Mouse (Mus musculus) subcutaneous adipose tissue, adult 2 months (tissue): ENCODE results near the gene Tsg101. TPM values are rescaled to one million over a fixed set of nuclear protein-coding genes. Genes with fewer than 3 reads are reported as not detected.

ENCODE experiments used
- polyA plus RNA-seq: library from polyadenylated mRNA; depleted of rRNA; stranded (reverse); fragments of >200 nt; gene quantifications from 2 replicates; pipeline ENCODE4 v1.2.3, GENCODE M21; 2012; ENCODE audit warnings: low replicate concordance; rRNA removed

The Tsg101 gene
- polyA plus RNA-seq = 84.0 and 109 TPM in 2 replicates

DNA sequence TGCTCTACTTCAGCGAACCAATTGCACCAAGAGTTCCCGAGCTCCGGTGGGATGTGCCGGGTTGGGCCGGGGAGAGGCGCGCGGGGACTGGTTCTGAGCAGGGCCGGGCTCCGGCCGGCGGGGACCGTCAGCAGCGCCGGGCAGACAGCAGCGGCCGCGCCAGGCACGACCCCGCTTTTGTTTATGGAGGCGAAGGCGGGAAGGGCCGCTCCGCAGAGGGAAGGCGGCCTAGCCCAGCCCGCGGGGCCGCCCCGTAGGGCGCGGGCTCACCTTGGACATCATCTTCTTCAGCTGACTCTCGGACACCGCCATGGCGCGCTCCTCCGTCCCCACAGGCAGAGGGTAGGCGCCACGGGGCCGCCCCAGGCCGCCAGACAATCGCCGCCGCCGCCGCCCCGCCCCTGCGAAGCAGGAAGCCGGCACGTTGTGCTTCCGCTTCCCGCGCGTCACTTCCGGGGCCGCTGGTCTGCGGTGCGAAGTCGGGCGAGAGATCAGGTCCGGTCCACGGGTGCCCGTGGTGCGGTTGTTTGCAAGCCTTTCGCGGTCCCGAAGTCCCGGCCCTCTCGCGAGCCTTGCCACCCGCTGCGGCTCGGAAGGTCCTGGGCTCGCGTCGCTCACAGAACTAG, at the start of gene Tsg101:
TSS of gene Tsg101 (minus strand) at position 419 of the 626 bp plus-strand sequence.

DNA sequence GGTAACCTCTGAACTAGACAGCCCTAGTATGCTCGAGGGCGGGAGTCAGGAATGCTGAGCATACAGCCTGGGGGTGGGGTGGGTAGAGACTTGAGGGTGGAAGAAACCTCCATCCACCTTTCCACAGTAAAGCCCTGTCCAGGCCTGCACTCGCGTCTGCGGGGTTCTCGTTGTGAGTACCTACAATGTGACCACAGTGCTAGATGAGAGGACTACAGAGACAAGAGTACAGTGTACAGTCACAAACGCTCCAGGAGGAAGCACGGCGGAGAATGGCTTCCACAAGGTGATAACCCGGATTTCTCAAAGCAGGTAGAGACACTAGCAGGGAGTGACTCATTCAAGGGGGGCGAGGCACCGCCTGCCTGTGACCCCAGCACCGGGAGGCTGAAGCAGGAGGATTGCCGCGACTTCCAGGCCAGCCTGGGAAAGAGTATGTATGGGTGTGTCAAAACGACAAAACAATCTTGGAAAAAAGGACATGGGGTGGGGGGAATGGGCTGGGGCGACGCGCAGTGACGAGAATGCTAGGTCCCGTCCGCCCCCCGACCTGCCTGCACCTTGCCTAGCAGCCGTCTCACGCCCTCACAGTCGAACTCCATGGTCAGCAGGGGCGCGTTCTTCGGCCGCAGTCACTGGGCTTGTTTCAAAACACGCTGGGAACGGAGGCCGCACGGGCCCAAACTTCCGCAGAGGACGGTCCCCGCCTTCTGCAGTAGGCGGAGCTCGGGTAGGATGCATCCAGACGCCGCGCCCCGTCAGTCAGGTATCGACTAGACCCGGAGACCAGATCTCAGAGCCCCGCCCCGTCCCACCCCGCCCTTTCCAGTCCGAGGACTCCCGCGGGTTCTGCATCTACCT, 38.3 kb upstream of the Tsg101 start, which contains the start of gene Uevld:
TSS of gene Uevld (minus strand) at position 697 of the 861 bp plus-strand sequence.

DNA sequence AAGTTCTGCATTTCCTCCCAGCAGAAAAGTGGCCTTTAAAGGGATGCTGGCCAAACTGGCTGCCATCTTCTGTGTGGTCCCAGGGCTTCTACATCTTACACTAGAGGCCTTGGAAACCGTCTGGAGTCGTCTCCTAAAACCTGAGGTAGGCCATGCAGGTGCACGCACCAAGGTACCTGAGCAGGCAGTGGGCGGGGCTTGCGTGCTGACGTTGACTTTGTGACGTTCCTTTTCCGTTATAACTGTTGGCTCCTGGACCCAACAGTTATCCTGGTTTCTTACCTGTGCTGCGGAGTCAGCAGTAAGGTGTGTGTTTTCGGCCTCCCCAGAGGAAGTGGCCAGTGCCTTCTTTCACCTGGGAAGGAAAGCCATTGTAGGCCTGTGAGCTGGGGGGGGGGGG, 58.8 kb downstream of the Tsg101 start, which contains the start of gene Ldhc:
TSS of gene Ldhc (plus strand) at position 208 of the 400 bp plus-strand sequence.

DNA sequence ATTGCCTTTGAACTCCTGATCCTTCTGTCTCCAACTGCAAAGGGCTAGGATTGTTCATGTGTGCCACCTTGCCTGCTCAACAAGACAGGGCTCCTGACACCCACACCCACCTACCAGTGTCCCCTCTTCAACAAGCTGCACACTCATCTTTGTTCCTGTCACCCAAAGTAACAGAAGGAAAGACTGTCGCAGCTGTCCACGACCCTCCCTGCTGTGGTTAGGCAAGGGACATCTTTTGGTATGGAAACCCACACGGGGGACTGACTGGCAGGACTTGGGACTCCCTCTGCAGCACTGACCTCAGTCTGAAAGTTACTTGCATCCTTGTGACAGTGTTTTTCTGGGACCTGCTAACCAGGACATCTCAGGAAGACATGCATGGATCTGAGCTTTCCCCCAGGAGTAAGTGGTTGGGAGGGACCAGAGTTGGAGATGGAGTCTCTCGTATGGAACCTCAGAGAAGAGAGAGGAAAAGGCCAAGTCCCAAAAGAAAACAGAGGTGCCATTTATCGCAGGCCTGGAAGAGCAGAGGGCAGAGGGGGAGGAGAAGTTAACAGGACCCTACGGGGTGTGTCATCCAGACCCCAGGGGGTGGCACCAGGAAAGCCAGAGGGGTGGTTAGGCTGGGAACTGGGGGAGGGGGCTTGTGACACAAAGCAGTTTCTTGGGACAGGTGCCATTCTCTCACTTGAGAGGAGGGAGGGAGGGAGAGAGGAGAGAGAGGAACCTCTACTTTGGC, 78.8 kb downstream of the Tsg101 start, which contains the start of gene Ldha:
TSS of gene Ldha (plus strand) at position 689 of the 739 bp plus-strand sequence.

Other genes with a start within 250 kb of the Tsg101 start
- 0.31 TPM in 1 of 2 replicates, not detected in the other for gene Tph1, start 247.4 kb downstream of the Tsg101 start, polyA plus RNA-seq
- gene Saal1, start 209.3 kb downstream of the Tsg101 start, polyA plus RNA-seq = 5.0 and 12.3 TPM in 2 replicates
- gene Saa3, start 204.3 kb downstream of the Tsg101 start, polyA plus RNA-seq = 5.9 and 9.4 TPM in 2 replicates
- not detected in 2 replicates for gene Saa4, start 187.4 kb downstream of the Tsg101 start, polyA plus RNA-seq
- 0.30 TPM in 1 of 2 replicates, not detected in the other for gene Saa1, start 177.0 kb downstream of the Tsg101 start, polyA plus RNA-seq
- gene Saa2, start 168.2 kb downstream of the Tsg101 start, polyA plus RNA-seq = not detected in 2 replicates
- gene Hps5, start 123.9 kb downstream of the Tsg101 start, polyA plus RNA-seq = 21.1 and 23.9 TPM in 2 replicates
- 10.5 and 11.9 TPM in 2 replicates for gene Gtf2h1, start 123.9 kb downstream of the Tsg101 start, polyA plus RNA-seq
- 992 and 1,501 TPM in 2 replicates for gene Ldha, start 78.5 kb downstream of the Tsg101 start, polyA plus RNA-seq
- gene Ldhc, start 58.8 kb downstream of the Tsg101 start, polyA plus RNA-seq = not detected in 2 replicates
- 6.0 TPM in 2 replicates for gene Uevld, start 38.6 kb upstream of the Tsg101 start, polyA plus RNA-seq
- not detected in 2 replicates for gene Gm9999, start 63.6 kb upstream of the Tsg101 start, polyA plus RNA-seq
- 4.2 and 9.4 TPM in 2 replicates for gene Spty2d1, start 88.4 kb upstream of the Tsg101 start, polyA plus RNA-seq
- 50.1 and 76.4 TPM in 2 replicates for gene Tmem86a, start 130.6 kb upstream of the Tsg101 start, polyA plus RNA-seq
- gene Ptpn5, start 213.7 kb upstream of the Tsg101 start, polyA plus RNA-seq = 0.57 and 28.5 TPM in 2 replicates